Mouse (Mus musculus): ENCODE data around the gene Haus7. TPM values are rescaled to one million over a fixed set of nuclear protein-coding genes. Genes with fewer than 3 reads are reported as not detected.

Gene Haus7
- polyA plus RNA-seq, 1 experiment from 2014 or later: 54.7 TPM

DNA sequence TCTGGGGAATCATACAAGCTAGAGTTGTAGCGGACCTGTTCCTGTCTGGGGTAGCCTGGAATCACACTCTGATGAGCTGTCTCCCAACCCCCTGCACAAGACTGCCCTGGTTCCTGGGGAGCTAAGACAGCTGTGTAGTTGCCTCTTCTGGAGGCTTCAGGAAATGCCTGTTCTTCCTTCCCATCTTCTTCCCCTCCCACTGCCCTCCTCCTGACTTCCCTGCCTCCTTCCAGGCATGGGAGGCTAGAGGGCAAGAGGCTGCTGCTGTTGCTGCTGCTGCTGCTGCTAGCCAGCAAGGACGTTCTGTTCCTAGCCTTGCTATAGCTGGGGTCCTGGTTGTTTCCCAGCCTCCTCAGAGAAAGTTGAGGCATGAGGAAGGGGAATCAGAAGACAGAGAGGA lies 21.5 kb upstream of the Haus7 start:
- WGBS: 36% methylated on average over 2 of the region's 2 CpGs
- Histone ChIP-seq H3K36me3 (no peaks in the 10 kb centered on the region), H3K9me3 (no peaks in the 10 kb centered on the region), H3K27ac (peak overlapping the region; percentile 74), H3K4me2 (no peak overlapping the region), H3K27me3 (peaks cover 8% of the 10 kb centered on the region), H3K9ac (no peak overlapping the region), H3K4me1 (peaks cover 35% of the 10 kb centered on the region), H3K4me3 (no peak overlapping the region)
- no peak for ATAC-seq (ENCODE audit: insufficient number of reproducible peaks, low FRiP score, low TSS enrichment, low read depth)

DNA sequence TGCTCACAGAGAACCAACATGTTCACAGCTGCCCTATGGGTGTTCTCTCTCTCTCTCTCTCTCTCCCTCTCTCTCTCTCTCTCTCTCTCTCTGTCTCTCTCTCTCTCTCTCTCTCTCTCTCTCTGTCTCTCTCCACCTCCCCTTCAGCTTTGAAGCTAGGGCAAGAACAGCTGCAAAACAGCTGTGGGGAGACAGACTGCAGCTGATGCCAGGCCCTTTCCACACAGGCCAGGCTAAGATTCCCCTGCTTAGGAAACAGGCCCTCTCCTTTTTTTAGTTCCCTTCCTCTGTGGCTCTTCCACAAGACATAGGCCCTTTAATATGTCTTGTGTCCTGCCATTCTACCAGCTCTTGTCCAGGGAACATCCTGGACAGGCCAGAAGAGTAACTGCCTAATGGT lies 20.8 kb upstream of the Haus7 start:
- Histone ChIP-seq H3K9me3 (no peaks in the 10 kb centered on the region), H3K4me1 (peaks cover 42% of the 10 kb centered on the region), H3K36me3 (no peaks in the 10 kb centered on the region), H3K27ac (peak overlapping the region; percentile 74), H3K9ac (no peak overlapping the region), H3K27me3 (peaks cover 4% of the 10 kb centered on the region), H3K4me2 (no peak overlapping the region), H3K4me3 (no peak overlapping the region)
- no peak for ATAC-seq (ENCODE audit: insufficient number of reproducible peaks, low FRiP score, low TSS enrichment, low read depth)

DNA sequence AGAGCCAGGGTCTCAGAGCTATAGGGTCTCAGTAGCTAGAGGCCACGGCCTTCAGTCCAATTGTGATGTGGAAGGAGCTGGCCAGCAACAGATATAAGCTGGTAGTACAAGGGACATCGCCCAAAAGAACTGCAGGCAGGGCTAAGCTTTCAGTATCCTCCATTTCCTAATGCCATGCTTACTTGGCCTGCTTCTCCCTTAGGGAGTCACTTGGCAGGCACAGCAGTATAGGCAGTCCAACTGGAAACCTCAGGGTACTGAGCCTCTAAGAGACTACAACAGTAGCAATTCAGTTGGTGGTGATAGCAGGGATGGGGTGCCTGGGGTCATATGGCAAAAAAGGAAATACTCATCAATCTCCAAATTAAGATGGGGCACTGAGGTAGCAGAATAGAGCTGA lies 18.7 kb upstream of the Haus7 start:
- WGBS: 73% methylated on average over 2 of the region's 2 CpGs
- Histone ChIP-seq H3K9ac (no peak overlapping the region), H3K9me3 (no peaks in the 10 kb centered on the region), H3K4me3 (no peak overlapping the region), H3K4me2 (no peak overlapping the region), H3K4me1 (peaks cover 42% of the 10 kb centered on the region), H3K27me3 (peaks cover 3% of the 10 kb centered on the region; the same call in 1 of the 2 replicates), H3K36me3 (no peaks in the 10 kb centered on the region), H3K27ac (no peak overlapping the region)
- ATAC-seq (ENCODE audit: insufficient number of reproducible peaks, low FRiP score, low TSS enrichment, low read depth): no peak

DNA sequence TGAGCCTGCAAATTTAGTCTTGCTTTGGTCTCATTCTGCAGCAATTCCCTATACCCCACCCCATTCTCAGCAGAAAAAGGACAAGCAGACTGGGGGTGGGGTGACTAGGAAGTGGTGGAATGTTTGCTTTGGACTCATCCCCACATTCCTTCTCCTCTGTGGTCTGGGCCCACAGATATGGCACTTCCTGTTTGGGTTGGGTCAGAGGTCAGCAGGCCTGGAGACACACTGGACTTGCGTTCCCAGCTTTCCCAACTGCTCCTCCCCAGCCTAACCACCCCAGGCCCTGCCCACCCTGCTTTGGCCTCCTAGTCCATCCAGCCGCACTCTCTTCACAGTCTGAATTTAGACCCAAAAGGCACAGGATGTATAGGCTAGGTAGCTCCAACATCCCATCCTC lies 17.8 kb upstream of the Haus7 start:
- H3K9ac ChIP-seq: no peak overlapping the region
- no peaks in the 10 kb centered on the region for H3K9me3 ChIP-seq
- 58% methylated on average over 2 of the region's 2 CpGs for WGBS
- peak; percentile 40; the same call in 1 of the 2 replicates for ATAC-seq (ENCODE audit: insufficient number of reproducible peaks, low FRiP score, low TSS enrichment, low read depth)
- H3K4me2 ChIP-seq: no peak overlapping the region
- no peaks in the 10 kb centered on the region for H3K36me3 ChIP-seq
- H3K27ac ChIP-seq: peak overlapping the region; percentile 61
- H3K4me1 ChIP-seq: peaks cover 41% of the 10 kb centered on the region
- peaks cover 3% of the 10 kb centered on the region; the same call in 1 of the 2 replicates for H3K27me3 ChIP-seq
- no peak overlapping the region for H3K4me3 ChIP-seq

DNA sequence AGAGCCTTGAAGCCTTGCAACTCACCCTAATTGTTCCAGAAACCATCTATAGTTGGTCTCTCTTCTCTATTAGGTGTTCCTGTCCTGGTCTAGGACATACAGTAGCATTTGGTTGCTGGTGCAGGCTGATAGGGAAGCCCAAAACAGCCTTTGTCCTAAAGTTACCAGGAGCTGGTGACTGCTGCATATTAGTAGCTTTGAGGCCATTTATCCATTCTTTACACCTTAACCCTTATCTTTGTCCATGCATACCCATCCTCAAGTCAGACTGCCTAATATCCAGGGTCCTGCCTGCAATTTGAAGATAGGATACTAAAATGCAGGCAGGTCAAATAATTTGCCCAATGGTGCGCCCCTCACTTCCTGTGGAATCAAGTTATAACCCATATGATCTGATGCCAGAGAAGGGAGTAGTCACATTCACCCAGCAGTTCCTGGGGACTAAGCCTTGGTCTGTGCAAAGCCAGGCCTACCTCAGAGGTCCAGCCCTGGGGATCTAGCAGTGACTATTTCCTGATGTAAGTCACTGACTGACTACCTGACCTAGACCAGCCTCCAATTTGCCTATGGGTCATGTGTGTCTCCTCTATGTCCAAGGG lies 16.9 kb upstream of the Haus7 start:
- peaks cover 3% of the 10 kb centered on the region; the same call in 1 of the 2 replicates for H3K27me3 ChIP-seq
- WGBS: 86% methylated on average over 1 of the region's 1 CpGs

DNA sequence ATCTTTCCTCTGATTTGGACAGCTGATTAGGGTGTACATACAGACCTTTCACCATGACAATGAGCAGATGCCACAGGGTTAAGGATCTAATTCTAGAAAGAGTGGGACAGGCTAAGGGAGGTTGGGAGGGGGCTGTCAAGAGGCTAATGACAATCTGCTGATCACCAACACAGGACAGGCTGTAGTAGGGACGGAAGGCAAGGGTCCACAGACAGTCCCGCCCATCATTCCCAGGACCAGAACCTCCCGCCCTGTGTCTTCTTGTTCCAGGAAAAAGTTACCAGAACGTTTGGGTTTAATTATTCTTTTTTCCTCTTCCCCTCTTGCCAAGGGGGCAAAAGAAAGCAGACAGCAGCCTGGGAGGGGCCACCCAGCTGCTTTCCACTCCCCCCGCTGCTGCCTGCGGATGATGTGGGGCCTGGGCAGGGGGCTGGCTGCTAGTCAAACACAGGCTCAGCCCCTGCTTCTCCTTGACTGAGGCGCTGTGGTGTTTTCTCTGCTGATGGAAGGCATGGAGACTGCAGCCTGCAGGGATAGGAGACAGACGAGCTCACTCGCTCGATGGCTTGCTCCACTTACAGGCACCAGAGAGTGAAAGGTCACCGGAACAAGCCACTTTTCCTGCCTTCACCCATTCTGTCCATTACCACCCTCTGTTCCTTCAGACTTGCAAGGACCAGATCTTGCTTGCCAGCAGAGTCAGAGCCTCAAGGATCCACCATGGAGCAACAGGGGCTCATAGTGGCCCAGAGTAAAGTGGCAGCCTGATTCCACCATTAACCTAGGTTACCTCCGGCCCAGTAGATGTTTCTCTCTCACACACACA lies 15.7 kb upstream of the Haus7 start:
- Histone ChIP-seq H3K36me3 (no peaks in the 10 kb centered on the region), H3K4me1 (peaks cover 34% of the 10 kb centered on the region), H3K9ac (no peak overlapping the region), H3K27ac (peak overlapping the region; percentile 86), H3K27me3 (peaks cover 3% of the 10 kb centered on the region; the same call in 1 of the 2 replicates), H3K9me3 (no peaks in the 10 kb centered on the region), H3K4me2 (no peak overlapping the region), H3K4me3 (no peak overlapping the region)
- peak; percentile 77 for ATAC-seq (ENCODE audit: insufficient number of reproducible peaks, low FRiP score, low TSS enrichment, low read depth)
- WGBS: 40% methylated on average over 12 of the region's 12 CpGs

More for the DNA sequence above, 16.9 kb upstream of the Haus7 start:
- no peak overlapping the region for H3K4me3 ChIP-seq
- no peaks in the 10 kb centered on the region for H3K9me3 ChIP-seq
- no peak for ATAC-seq (ENCODE audit: insufficient number of reproducible peaks, low FRiP score, low TSS enrichment, low read depth)
- H3K36me3 ChIP-seq: no peaks in the 10 kb centered on the region
- H3K9ac ChIP-seq: no peak overlapping the region
- peaks cover 41% of the 10 kb centered on the region for H3K4me1 ChIP-seq
- no peak overlapping the region for H3K4me2 ChIP-seq
- H3K27ac ChIP-seq: peak overlapping the region; percentile 86; the same call in 1 of the 2 replicates

DNA sequence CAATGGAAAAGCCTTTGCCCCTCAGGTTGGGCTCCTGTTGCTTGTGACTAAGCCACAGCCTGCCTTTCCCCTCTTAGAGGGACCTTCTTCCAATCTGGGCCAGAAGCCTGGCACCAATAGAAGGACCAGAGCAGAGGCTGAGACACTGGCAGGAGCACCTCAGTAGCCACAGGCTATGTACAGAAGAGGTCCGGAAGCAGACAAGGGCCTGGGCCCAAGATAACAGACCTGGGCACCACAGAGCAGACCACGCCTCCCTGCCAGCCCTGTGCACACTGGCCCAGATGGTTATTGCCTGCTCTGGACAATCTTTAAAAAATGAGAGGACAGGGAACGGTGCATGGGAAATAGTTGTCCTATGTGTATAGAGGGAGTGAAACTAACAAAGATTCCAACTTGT lies 12.9 kb upstream of the Haus7 start:
- ATAC-seq (ENCODE audit: insufficient number of reproducible peaks, low FRiP score, low TSS enrichment, low read depth): no peak
- H3K27ac ChIP-seq: no peak overlapping the region
- H3K27me3 ChIP-seq: no peaks in the 10 kb centered on the region; the same call in 1 of the 2 replicates
- H3K4me2 ChIP-seq: no peak overlapping the region
- WGBS: 86% methylated on average over 3 of the region's 3 CpGs
- no peaks in the 10 kb centered on the region for H3K9me3 ChIP-seq
- no peaks in the 10 kb centered on the region for H3K36me3 ChIP-seq
- no peak overlapping the region for H3K4me3 ChIP-seq
- H3K9ac ChIP-seq: no peak overlapping the region
- peaks cover 48% of the 10 kb centered on the region for H3K4me1 ChIP-seq

DNA sequence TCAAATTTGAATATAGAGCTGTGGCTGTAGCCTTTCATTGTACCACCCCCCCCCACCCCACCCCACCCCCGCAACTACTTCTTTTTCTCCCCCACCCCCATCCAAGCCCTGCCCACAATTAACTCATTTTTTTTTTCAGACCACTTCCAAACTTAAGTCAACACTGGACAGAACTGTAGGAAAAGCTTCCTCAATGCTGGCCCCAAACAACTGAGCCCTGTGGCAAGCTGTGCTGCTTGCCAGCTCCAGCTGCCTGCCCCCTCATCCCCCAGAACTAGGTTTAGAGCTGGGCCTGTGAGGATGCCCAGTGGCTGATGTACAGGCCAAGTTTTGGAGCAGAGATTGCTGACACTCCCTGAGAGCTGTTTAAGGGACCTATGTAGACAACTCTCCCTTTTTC lies 9.9 kb upstream of the Haus7 start:
- no peak overlapping the region for H3K9ac ChIP-seq
- H3K4me1 ChIP-seq: peaks cover 37% of the 10 kb centered on the region
- H3K4me2 ChIP-seq: no peak overlapping the region
- H3K4me3 ChIP-seq: no peak overlapping the region
- peak overlapping the region; percentile 92 for H3K27ac ChIP-seq
- no peak for ATAC-seq (ENCODE audit: insufficient number of reproducible peaks, low FRiP score, low TSS enrichment, low read depth)
- WGBS: 63% methylated on average over 1 of the region's 1 CpGs
- H3K36me3 ChIP-seq: no peaks in the 10 kb centered on the region
- no peaks in the 10 kb centered on the region; the same call in 1 of the 2 replicates for H3K27me3 ChIP-seq
- no peaks in the 10 kb centered on the region for H3K9me3 ChIP-seq

DNA sequence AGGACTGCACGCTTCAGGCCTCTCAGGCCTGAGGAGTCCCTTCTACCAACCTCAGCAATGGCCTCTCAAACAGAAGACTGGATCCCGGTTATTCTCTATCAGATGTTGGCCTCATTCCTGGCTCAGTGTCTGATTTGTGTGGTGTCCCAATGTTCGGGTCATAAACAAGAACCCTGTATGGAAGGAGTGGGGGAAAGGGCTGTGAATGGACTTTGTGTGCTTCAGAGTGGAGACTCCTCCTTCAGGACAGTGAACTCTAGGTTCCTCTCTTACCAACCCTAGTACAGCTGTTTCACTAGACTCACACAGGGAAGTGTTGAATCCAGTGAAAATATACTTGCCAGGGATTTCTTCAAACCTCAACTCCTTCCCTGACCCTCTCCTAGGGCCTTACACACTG lies 9.5 kb upstream of the Haus7 start:
- Histone ChIP-seq H3K9ac (no peak overlapping the region), H3K9me3 (no peaks in the 10 kb centered on the region), H3K4me3 (no peak overlapping the region), H3K36me3 (no peaks in the 10 kb centered on the region), H3K4me2 (no peak overlapping the region), H3K27ac (peak overlapping the region; percentile 92), H3K4me1 (peaks cover 37% of the 10 kb centered on the region), H3K27me3 (no peaks in the 10 kb centered on the region; the same call in 1 of the 2 replicates)
- WGBS: 49% methylated on average over 2 of the region's 3 CpGs
- no peak for ATAC-seq (ENCODE audit: insufficient number of reproducible peaks, low FRiP score, low TSS enrichment, low read depth)

DNA sequence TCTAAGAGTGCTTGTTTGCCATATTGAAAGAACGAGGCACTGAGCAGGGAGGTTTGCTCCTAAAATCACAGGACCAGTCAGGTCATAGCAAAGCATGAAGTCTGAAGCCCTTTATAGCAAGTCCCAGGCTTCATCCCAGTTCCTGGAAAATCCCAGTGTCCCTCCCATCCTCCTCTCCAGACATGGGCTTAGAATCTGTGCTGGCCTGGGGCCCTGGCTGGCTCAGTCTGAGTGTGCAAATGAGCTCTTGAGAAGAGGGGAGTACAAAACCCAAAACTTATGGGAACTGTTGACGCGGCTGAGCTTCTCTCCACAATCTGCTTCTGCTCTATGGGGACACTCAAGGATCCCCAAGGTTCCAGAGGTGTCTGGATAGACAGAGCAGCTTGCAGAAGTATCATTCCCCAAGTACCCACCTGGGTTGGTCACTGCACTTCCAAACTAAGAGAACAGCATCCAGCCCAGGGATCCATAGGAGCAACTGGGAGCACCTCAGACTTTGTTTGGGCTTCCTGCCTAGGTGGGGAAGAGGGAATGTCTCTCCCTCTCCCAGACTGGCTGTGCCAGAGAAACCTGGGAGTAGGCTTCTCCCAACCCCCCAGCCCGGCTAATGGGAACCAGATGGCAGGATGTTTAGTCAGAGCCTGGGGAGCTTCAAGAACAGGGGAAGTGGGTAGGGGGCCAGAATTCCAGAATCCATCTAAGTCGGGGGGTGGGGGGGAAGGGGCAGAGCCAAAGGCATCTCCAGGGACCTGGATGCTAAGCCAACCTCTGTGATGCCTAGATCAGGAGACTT lies 8.8 kb upstream of the Haus7 start:
- WGBS: 49% methylated on average over 5 of the region's 5 CpGs
- ATAC-seq (ENCODE audit: insufficient number of reproducible peaks, low FRiP score, low TSS enrichment, low read depth): peak; percentile 71
- Histone ChIP-seq H3K4me1 (peaks cover 37% of the 10 kb centered on the region), H3K9ac (no peak overlapping the region), H3K4me2 (peak overlapping the region; percentile 5; the same call in 1 of the 2 replicates), H3K27me3 (no peaks in the 10 kb centered on the region; the same call in 1 of the 2 replicates), H3K36me3 (no peaks in the 10 kb centered on the region), H3K4me3 (no peak overlapping the region), H3K9me3 (no peaks in the 10 kb centered on the region), H3K27ac (peak overlapping the region; percentile 92)

DNA sequence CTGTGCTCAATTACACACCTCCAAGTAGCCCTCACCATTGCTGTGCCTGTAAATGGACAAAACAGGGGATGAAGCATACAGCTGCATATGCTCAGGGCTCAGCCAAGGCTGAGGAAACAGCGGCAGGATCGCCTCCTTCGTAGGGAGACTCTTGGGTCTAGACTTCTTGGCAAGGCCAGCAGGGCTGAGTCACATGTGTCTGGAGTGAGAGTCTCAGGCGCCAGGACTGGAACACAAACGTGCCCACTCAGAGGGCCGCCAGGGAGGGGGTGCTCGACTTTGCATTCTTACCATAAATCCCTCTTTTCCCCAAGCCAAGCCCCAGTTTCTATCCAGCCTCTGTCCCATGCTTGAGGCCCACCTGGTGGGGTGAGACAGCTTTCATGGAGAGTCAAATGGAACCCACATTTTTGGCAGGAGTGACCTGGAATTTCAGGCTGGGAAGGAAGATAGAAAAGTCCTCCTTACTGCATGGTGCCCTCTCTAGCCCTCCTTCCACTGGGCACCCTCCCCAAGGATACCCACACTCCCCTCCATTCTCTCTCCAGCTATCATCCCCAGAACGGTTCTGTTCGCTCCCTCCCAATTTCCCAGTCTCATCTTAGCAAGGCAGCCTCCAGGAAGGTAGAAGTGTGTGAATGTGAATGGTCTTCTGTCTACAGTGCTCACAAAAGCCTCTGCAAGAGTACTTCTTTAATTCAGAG lies 6.8 kb upstream of the Haus7 start:
- Histone ChIP-seq H3K4me2 (no peak overlapping the region), H3K4me1 (peaks cover 37% of the 10 kb centered on the region), H3K9ac (no peak overlapping the region), H3K27ac (peak overlapping the region; percentile 92), H3K36me3 (no peaks in the 10 kb centered on the region), H3K9me3 (no peaks in the 10 kb centered on the region), H3K4me3 (no peak overlapping the region), H3K27me3 (no peaks in the 10 kb centered on the region; the same call in 1 of the 2 replicates)
- WGBS: 41% methylated on average over 9 of the region's 9 CpGs
- peak; percentile 86 for ATAC-seq (ENCODE audit: insufficient number of reproducible peaks, low FRiP score, low TSS enrichment, low read depth)

Data from limb, embryonic 15.5 days (tissue).